8 mouse cellular contexts compared by ENCODE assay signal in the genomic region with DNA sequence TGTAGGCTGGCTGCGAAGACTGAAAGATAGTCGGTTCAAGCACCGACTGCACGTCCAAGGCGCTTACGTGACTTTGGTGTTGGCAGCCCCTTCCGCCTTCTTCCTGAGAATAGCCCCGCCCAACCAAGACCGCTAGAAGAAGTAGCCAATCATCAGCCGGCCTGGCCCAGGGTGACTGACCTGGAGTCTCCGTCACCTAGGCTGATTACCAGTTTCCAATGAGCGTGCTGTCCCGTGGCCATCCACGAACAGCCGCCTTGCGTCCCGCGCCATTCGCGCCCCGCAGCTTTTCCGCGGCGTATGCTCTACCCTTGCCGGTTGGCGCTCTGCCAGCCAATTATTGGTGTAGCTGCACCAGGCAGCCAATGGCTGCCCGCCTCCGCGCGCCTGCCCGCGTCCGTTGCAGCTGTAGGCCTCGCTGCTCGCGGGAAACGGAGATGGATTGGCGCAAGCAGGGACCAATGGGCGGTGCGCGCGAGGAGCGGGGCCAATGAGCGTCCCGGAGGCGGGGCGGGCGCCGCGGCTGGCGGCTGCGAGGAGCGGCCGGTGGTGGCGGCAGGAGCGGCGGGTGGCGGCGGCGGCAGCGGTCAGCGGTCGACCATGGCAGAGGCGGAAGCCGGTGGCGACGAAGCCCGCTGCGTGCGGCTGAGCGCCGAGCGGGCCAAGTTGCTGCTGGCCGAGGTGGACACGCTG. TPM values are rescaled to one million over a fixed set of nuclear protein-coding genes. Genes with fewer than 3 reads are reported as not detected.
DNase-seq lines count a peak whose midpoint lies in the region; ATAC-seq and TF ChIP-seq lines count a peak whose summit lies in the region.

A gene (minus strand): TSS at position 404 of the 693 bp plus-strand sequence.
A gene (plus strand): TSS at position 483 of the 693 bp plus-strand sequence.

- WGBS in heart, embryonic 11.5 days (ENCODE audit: insufficient replicate concordance) = under 1% methylated on average over 62 of the region's 75 CpGs
- under 1% methylated on average over 66 of the region's 75 CpGs for WGBS in kidney, embryonic 16.5 days
- WGBS in liver, adult 2 months = under 1% methylated on average over 75 of the region's 75 CpGs

- peak; percentile 76 for TF ChIP-seq POLR2A in brain, embryonic 14.5 days (IDR thresholded peaks at IDR 0.05; ENCODE audit: borderline replicate concordance, extremely low read depth, insufficient read depth, insufficient read length, poor library complexity, severe bottlenecking)
- TF ChIP-seq POLR2A in liver, adult 2 months (IDR thresholded peaks at IDR 0.05; ENCODE audit: extremely low read depth, insufficient read depth, low read length) = 0 out of 2 replicates have a peak, but pooled peaks have one; percentile 40
- peak; percentile 79 for TF ChIP-seq POLR2A in myocyte (IDR thresholded peaks at IDR 0.05; ENCODE audit: insufficient read length, low read depth)

- peaks cover 27% of the 10 kb centered on the region for H3K79me2 ChIP-seq in C2C12 (ENCODE audit: control insufficient read depth, insufficient read depth)
- peaks cover 7% of the 10 kb centered on the region for H3K79me2 ChIP-seq in liver, adult 2 months (ENCODE audit: control insufficient read depth, insufficient read depth, low read length)
- peaks cover 22% of the 10 kb centered on the region for H3K79me2 ChIP-seq in myocyte (ENCODE audit: control insufficient read depth, insufficient read depth)

- peak within 1 kb of the TSS; percentile 93 for H3K9ac ChIP-seq in heart, embryonic 11.5 days (ENCODE audit: low read depth, low read length)
- peak within 1 kb of the TSS; percentile 90 for H3K9ac ChIP-seq in kidney, embryonic 16.5 days (replicated peaks; ENCODE audit: low read length)
- H3K9ac ChIP-seq in liver, adult 2 months (ENCODE audit: low read depth, low read length) = peak within 1 kb of the TSS; percentile 92

- H3K4me3 ChIP-seq in C2C12 (ENCODE audit: insufficient read depth, poor library complexity, severe bottlenecking) (peak within 1 kb of the TSS; percentile 68), myocyte (peak within 1 kb of the TSS; percentile 72)
- H3K4me3 ChIP-seq in erythroblast, embryonic 14.5 days (replicated peaks) = peak within 1 kb of the TSS; percentile 70
- H3K4me3 ChIP-seq in heart, embryonic 11.5 days (ENCODE audit: low read depth, low read length) = peak within 1 kb of the TSS; percentile 91
- H3K4me3 ChIP-seq in kidney, embryonic 16.5 days (ENCODE audit: low read length) = peak within 1 kb of the TSS; percentile 85
- peak within 1 kb of the TSS; percentile 80 for H3K4me3 ChIP-seq in liver, adult 2 months (ENCODE audit: insufficient read depth, low read depth, low read length)

- no peaks in the 10 kb centered on the region for H3K9me3 ChIP-seq in erythroblast, embryonic 14.5 days (ENCODE audit: control insufficient read depth, low read length)
- H3K9me3 ChIP-seq in heart, embryonic 11.5 days (replicated peaks; ENCODE audit: control insufficient read depth, low read length) = no peaks in the 10 kb centered on the region
- H3K9me3 ChIP-seq in kidney, embryonic 16.5 days (ENCODE audit: low read length) = no peaks in the 10 kb centered on the region

- H3K79me3 ChIP-seq in C2C12 (ENCODE audit: low read depth) = peaks cover 16% of the 10 kb centered on the region

- H3K27ac ChIP-seq in heart, embryonic 11.5 days (ENCODE audit: low read depth, low read length) = peak within 1 kb of the TSS; percentile 94
- H3K27ac ChIP-seq in kidney, embryonic 16.5 days (ENCODE audit: low read length) = peak within 1 kb of the TSS; percentile 85
- H3K27ac ChIP-seq in liver, adult 2 months (replicated peaks; ENCODE audit: insufficient read depth, low read depth, low read length) = peak within 1 kb of the TSS; percentile 82

- no peaks in the 10 kb centered on the region for H3K27me3 ChIP-seq in C2C12 (ENCODE audit: control insufficient read depth, insufficient read depth, insufficient read length)
- no peaks in the 10 kb centered on the region for H3K27me3 ChIP-seq in erythroblast, embryonic 14.5 days (ENCODE audit: control insufficient read depth)
- H3K27me3 ChIP-seq in heart, embryonic 11.5 days (ENCODE audit: control insufficient read depth, insufficient read depth, low read length) = no peaks in the 10 kb centered on the region
- no peaks in the 10 kb centered on the region for H3K27me3 ChIP-seq in kidney, embryonic 16.5 days (ENCODE audit: insufficient read depth, low read length)
- no peaks in the 10 kb centered on the region for H3K27me3 ChIP-seq in liver, adult 2 months (ENCODE audit: control insufficient read depth, insufficient read depth, low read length)
- no peaks in the 10 kb centered on the region for H3K27me3 ChIP-seq in myocyte (ENCODE audit: control insufficient read depth, insufficient read depth, insufficient read length)
- no peaks in the 10 kb centered on the region for H3K27me3 ChIP-seq in splenic B cell, adult 2 months (ENCODE audit: control insufficient read depth, insufficient read depth, low read length, poor library complexity, severe bottlenecking)

- H3ac ChIP-seq in C2C12 (ENCODE audit: control insufficient read depth, insufficient read length, low read depth) (peak within 1 kb of the TSS; percentile 94), myocyte (ENCODE audit: control insufficient read depth, insufficient read length) (peak within 1 kb of the TSS; percentile 72)

- peak within 1 kb of the TSS; percentile 98 for H3K4me2 ChIP-seq in heart, embryonic 11.5 days
- peak within 1 kb of the TSS; percentile 96 for H3K4me2 ChIP-seq in kidney, embryonic 16.5 days (replicated peaks; ENCODE audit: low read depth, low read length)
- H3K4me2 ChIP-seq in myocyte (ENCODE audit: low read depth) = peak within 1 kb of the TSS; percentile 96

- ATAC-seq in heart, embryonic 11.5 days (replicated peaks; ENCODE audit: insufficient number of reproducible peaks, low FRiP score, low TSS enrichment) = peak; percentile 97
- peak; percentile 96 for ATAC-seq in kidney, embryonic 16.5 days (ENCODE audit: low FRiP score, low TSS enrichment)

- peak; percentile 100 for DNase-seq in brain, embryonic 14.5 days (ENCODE audit: low read depth)
- DNase-seq in liver, adult 2 months (ENCODE audit: extremely low read depth, low read depth, low spot score) = peak; percentile 91
- DNase-seq in splenic B cell, adult 2 months (ENCODE audit: low read depth, low spot score) = peak; percentile 98

- peaks cover 27% of the 10 kb centered on the region for H3K36me3 ChIP-seq in C2C12 (ENCODE audit: control insufficient read depth, insufficient read depth)
- H3K36me3 ChIP-seq in erythroblast, embryonic 14.5 days (ENCODE audit: control insufficient read depth) = peaks cover 61% of the 10 kb centered on the region
- peaks cover 10% of the 10 kb centered on the region; the same call in 1 of the 2 replicates for H3K36me3 ChIP-seq in heart, embryonic 11.5 days (ENCODE audit: control insufficient read depth, insufficient read depth, low read length)
- H3K36me3 ChIP-seq in kidney, embryonic 16.5 days (ENCODE audit: insufficient read depth, low read length) = peaks cover 12% of the 10 kb centered on the region; the same call in 1 of the 2 replicates
- H3K36me3 ChIP-seq in liver, adult 2 months (ENCODE audit: control insufficient read depth, insufficient read depth, low read length) = no peaks in the 10 kb centered on the region
- H3K36me3 ChIP-seq in myocyte (ENCODE audit: control insufficient read depth, insufficient read depth) = no peaks in the 10 kb centered on the region
- H3K36me3 ChIP-seq in splenic B cell, adult 2 months (ENCODE audit: control insufficient read depth, insufficient read depth, low read length, poor library complexity, severe bottlenecking) = no peaks in the 10 kb centered on the region

- peaks cover 51% of the 10 kb centered on the region for H3K4me1 ChIP-seq in erythroblast, embryonic 14.5 days (ENCODE audit: control insufficient read depth)
- H3K4me1 ChIP-seq in heart, embryonic 11.5 days (ENCODE audit: control insufficient read depth, insufficient read depth, low read length) = peaks cover 25% of the 10 kb centered on the region
- peaks cover 39% of the 10 kb centered on the region for H3K4me1 ChIP-seq in kidney, embryonic 16.5 days (ENCODE audit: insufficient read depth, low read length)
- peaks cover 8% of the 10 kb centered on the region for H3K4me1 ChIP-seq in liver, adult 2 months (ENCODE audit: control insufficient read depth, insufficient read depth, low read length)

- TF ChIP-seq CTCF in C2C12 (IDR thresholded peaks at IDR 0.05; ENCODE audit: control insufficient read depth, insufficient read depth, insufficient read length) = peak; percentile 0
- no peak for TF ChIP-seq CTCF in brain, embryonic 14.5 days (IDR thresholded peaks at IDR 0.05; ENCODE audit: borderline replicate concordance, extremely low read depth, insufficient read depth, insufficient read length)
- no peak for TF ChIP-seq CTCF in liver, adult 2 months (IDR thresholded peaks at IDR 0.05; ENCODE audit: low read depth, low read length)

TF ChIP-seq in C2C12, 6 proteins besides CTCF, POLR2A, EP300 and RAD21:
- TF ChIP-seq MAX (IDR thresholded peaks at IDR 0.05) (peak; percentile 12), FOSL1 (IDR thresholded peaks at IDR 0.05; ENCODE audit: insufficient read depth, low read length, poor library complexity, severe bottlenecking) (no peak), CEBPB (IDR thresholded peaks at IDR 0.05; ENCODE audit: low read depth) (no peak)

TF ChIP-seq in myocyte, 11 proteins besides CTCF, POLR2A, EP300 and RAD21 (continues in another document):
- TF ChIP-seq E2F4 (IDR thresholded peaks at IDR 0.05; ENCODE audit: insufficient read depth) = peak; percentile 49
- TF ChIP-seq MYOG (IDR thresholded peaks at IDR 0.05; ENCODE audit: control insufficient read depth in 1 of 3, insufficient read depth in 1 of 3, insufficient read length in 2 of 3, low read depth in 2 of 3) = peak in 1 of 3 experiments; percentile 70
- peak; percentile 69 for TF ChIP-seq POLR2AphosphoS2 (IDR thresholded peaks at IDR 0.05; ENCODE audit: insufficient read length, low read depth)

RNA-seq across cellular contexts. Expression of the first gene that starts in this region (rescaled TPM):
- polyA plus RNA-seq in C2C12 (2012; fragmentation: generic; extraction: Trizol) = 13.1 TPM
- 89.5 and 99.5 TPM in 2 replicates for polyA plus RNA-seq in brain, embryonic 14.5 days (2012; rRNA removed)
- 6.2 and 7.3 TPM in 2 replicates for polyA plus RNA-seq in erythroblast, embryonic 14.5 days (2012)
- 14.0 and 17.6 TPM in 2 replicates for polyA plus RNA-seq in heart, embryonic 11.5 days (2014; fragmentation: Nextera tagmentation; extraction: Ambion mirVana)
- 38.1 TPM in 2 replicates for polyA plus RNA-seq in kidney, embryonic 16.5 days (2015; fragmentation: Nextera tagmentation; extraction: Ambion mirVana)
- 5.6 and 6.7 TPM in 2 replicates for total RNA-seq in liver, adult 2 months (2014; rRNA removed)
- polyA plus RNA-seq in liver, adult 2 months (2012; rRNA removed) = 21.6 and 33.3 TPM in 2 replicates
- 18.7 TPM for polyA plus RNA-seq in myocyte (2012; fragmentation: generic; extraction: Trizol)

RNA-seq across cellular contexts. Expression of the second gene that starts in this region (rescaled TPM):
- 56.7 TPM for polyA plus RNA-seq in C2C12 (2012; fragmentation: generic; extraction: Trizol)
- polyA plus RNA-seq in brain, embryonic 14.5 days (2012; rRNA removed) = 49.6 and 52.2 TPM in 2 replicates
- polyA plus RNA-seq in erythroblast, embryonic 14.5 days (2012) = 13.0 and 15.1 TPM in 2 replicates
- polyA plus RNA-seq in heart, embryonic 11.5 days (2014; fragmentation: Nextera tagmentation; extraction: Ambion mirVana) = 75.8 and 77.2 TPM in 2 replicates
- 55.5 and 55.6 TPM in 2 replicates for polyA plus RNA-seq in kidney, embryonic 16.5 days (2015; fragmentation: Nextera tagmentation; extraction: Ambion mirVana)
- total RNA-seq in liver, adult 2 months (2014; rRNA removed) = 9.2 and 11.9 TPM in 2 replicates
- polyA plus RNA-seq in liver, adult 2 months (2012; rRNA removed) = 25.8 and 26.6 TPM in 2 replicates
- polyA plus RNA-seq in myocyte (2012; fragmentation: generic; extraction: Trizol) = 53.7 TPM

Comparison
In these comparisons a context has a peak if more than half of its experiments do, and no peak if none do; other contexts are left out.
1. Peak in every context shown above with its lines: DNase-seq, ATAC-seq, H3K4me3 ChIP-seq and H3K27ac ChIP-seq.